Mouse (Mus musculus): ENCODE results near the gene Pdk1. TPM values are rescaled to one million over a fixed set of nuclear protein-coding genes. Genes with fewer than 3 reads are reported as not detected.
"Not testable (repeated sequence)": the region's sequence is repeated elsewhere in the genome, so short reads cannot be mapped to it uniquely, and the experiment has no call there.

The Pdk1 gene
- total RNA-seq, 2 experiments from 2014 or later: 52.8 to 54.8 TPM

GRCm38 (mm10) chr2:71874422-71874821, 1.4 kb downstream of the Pdk1 start:
- DNase-seq: no peak

- DNase-seq: no peak
These were observed 1.8 kb downstream of the Pdk1 start for GRCm38 (mm10) chr2:71874836-71875235.

GRCm38 (mm10) chr2:71877865-71878264, 4.8 kb downstream of the Pdk1 start:
- no peak for DNase-seq

- DNase-seq: no peak
These were observed 5.4 kb downstream of the Pdk1 start for GRCm38 (mm10) chr2:71878441-71878840.

GRCm38 (mm10) chr2:71878943-71879342, 5.9 kb downstream of the Pdk1 start:
- DNase-seq: no peak

- DNase-seq: no peak
These were observed 10.1 kb downstream of the Pdk1 start for GRCm38 (mm10) chr2:71882914-71883651.

GRCm38 (mm10) chr2:71887269-71887668, 14.2 kb downstream of the Pdk1 start:
- DNase-seq: no peak

GRCm38 (mm10) chr2:71888437-71888836, 15.4 kb downstream of the Pdk1 start:
- DNase-seq: no peak

GRCm38 (mm10) chr2:71891536-71891935, 18.5 kb downstream of the Pdk1 start:
- DNase-seq: no peak

GRCm38 (mm10) chr2:71892741-71893349, 19.8 kb downstream of the Pdk1 start:
- DNase-seq: no peak

- DNase-seq: no peak
These were observed 22.7 kb downstream of the Pdk1 start for GRCm38 (mm10) chr2:71895596-71896286.

- DNase-seq: no peak
These were observed 24.4 kb downstream of the Pdk1 start for GRCm38 (mm10) chr2:71897420-71897819.

GRCm38 (mm10) chr2:71898335-71898856, 25.4 kb downstream of the Pdk1 start:
- DNase-seq: peak; percentile 28

GRCm38 (mm10) chr2:71899886-71900285, 26.9 kb downstream of the Pdk1 start:
- no peak for DNase-seq

GRCm38 (mm10) chr2:71905154-71905553, 32.1 kb downstream of the Pdk1 start:
- no peak for DNase-seq

- not testable (repeated sequence) for DNase-seq
These were observed 33.3 kb downstream of the Pdk1 start for GRCm38 (mm10) chr2:71906356-71906755.

GRCm38 (mm10) chr2:71913911-71914310, 40.9 kb downstream of the Pdk1 start:
- no peak for DNase-seq

GRCm38 (mm10) chr2:71919227-71919647, 46.2 kb downstream of the Pdk1 start:
- DNase-seq: peak; percentile 24

- not testable (repeated sequence) for DNase-seq
These were observed 51.9 kb downstream of the Pdk1 start for GRCm38 (mm10) chr2:71924931-71925330.

- no peak for DNase-seq
These were observed 61.0 kb downstream of the Pdk1 start for GRCm38 (mm10) chr2:71934046-71934445.

GRCm38 (mm10) chr2:71936711-71937110, 63.7 kb downstream of the Pdk1 start:
- DNase-seq: no peak

- no peak for DNase-seq
These were observed 64.8 kb downstream of the Pdk1 start for GRCm38 (mm10) chr2:71937649-71938308.

Measured in gastrocnemius, postnatal 10 days (tissue).